Mouse (Mus musculus) heart, postnatal 4 days (tissue): ENCODE results near the gene Fars2. TPM values are rescaled to one million over a fixed set of nuclear protein-coding genes. Genes with fewer than 3 reads are reported as not detected.
"Not testable (repeated sequence)": the region's sequence is repeated elsewhere in the genome, so short reads cannot be mapped to it uniquely, and the experiment has no call there.

Experiments used
- DNase-seq: peaks from one replicate; pipeline ENCODE4 v3.0.0; 2021
- total RNA-seq, 2 experiments: library from RNA; stranded (reverse); gene quantifications; 2 replicates each; pipeline ENCODE4 v1.2.3; 2021

The Fars2 gene
- total RNA-seq, 2 experiments from 2014 or later, result 68.5 to 71.0 TPM

DNA sequence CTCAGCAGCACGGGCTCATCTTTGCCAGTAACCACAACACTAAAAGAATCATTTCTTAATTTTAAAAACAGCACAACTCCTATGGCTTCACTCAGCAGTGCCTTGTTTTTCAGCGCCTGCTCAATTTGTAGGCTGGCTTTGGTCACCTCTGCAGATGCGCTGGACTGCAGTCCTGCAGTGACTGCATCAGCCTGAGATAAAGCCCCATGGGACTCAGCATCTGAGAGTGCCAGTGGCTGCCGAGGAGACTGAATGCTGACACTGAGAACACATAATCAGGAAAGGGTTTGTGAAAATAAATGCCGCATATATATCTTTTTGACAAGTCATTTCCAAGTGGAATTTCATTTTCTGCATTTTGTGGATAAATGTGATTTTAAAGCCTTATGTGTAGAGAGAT, 268.9 kb downstream of the Fars2 start:
- DNase-seq, result no peak

DNA sequence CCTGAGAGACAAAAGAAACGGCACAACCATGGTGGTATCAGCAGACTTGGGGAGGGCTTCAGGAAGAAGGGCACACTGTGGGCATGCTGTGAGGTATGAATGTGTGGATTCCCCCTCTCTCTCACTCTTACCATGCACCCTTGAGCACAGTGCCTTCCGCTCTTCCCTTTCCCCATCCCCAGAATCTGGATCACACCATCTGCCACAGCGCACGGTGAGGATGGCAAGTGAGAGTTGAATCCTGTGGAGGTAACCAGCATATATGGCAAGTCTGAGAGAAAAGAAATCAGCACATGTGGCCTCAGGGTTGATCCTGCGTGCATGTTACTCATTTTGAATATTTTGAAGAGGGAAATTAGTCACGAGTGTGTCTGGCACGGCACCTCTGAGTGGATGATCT, 274.7 kb downstream of the Fars2 start:
- no peak for DNase-seq

GRCm38 (mm10) chr13:36392666-36393065, 275.5 kb downstream of the Fars2 start:
- DNase-seq, result no peak

DNA sequence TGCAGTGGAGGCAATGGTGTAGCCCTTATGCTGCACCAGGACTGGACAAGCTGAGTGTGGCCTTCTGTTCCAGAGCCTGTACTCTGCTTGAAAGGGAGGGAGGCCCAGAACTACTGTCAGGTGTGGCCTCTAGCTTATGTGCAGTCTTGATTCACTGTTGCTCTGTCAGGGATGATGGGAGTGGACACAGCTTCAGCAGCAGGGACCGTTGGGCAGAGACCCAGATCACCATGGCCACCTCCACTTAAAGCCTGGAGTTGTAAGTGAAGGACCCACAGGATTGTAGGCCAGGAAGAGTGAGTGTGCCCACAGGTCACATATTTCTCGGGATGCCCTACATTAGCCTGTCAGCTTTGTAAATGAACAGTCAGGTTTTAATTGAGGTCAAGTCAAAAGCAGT, 283.8 kb downstream of the Fars2 start:
- no peak for DNase-seq

DNA sequence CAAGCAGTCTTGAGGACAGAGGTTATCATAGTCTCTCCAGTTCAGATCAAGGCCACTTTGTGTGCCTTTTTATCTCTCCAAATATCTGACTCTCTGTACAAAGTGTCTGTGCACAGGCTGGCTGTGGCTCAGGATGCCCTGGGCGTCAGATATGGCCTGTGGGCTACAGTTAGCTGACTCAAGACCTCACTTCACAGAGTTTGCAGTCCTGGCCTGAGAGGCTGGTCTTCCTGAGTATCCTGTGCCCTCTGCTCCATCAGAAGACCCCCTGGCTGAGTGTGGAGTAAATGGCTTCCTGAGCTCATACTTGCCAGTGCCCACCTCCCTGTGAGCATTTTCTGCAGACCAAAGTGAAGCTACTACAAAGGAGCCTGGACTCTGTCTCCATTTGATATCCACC, 296.1 kb downstream of the Fars2 start:
- DNase-seq, result no peak

GRCm38 (mm10) chr13:36415176-36415575, 298.0 kb downstream of the Fars2 start:
- DNase-seq, result no peak

- no peak for DNase-seq
Measured at GRCm38 (mm10) chr13:36416546-36416945, 299.3 kb downstream of the Fars2 start.

DNA sequence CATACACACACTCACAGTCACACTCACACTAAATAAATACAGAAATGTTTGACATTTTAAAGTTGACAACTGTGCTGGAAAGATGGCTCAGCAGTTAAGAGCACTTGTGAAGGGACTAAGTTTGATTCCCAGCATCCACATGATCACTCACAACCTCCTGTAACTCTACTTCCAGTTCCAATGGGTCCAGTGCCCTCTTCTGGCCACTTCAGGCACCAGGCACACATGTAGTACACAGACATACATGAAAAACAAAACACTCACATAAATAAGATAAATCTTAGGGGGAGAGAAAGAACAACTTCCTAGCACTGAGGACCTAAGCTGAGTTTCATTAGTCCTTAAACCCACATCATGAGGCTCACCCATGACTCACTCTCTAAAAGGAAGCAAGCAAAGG, 302.1 kb downstream of the Fars2 start:
- no peak for DNase-seq

- DNase-seq, result no peak
Measured at GRCm38 (mm10) chr13:36422446-36422845, 305.2 kb downstream of the Fars2 start.

DNA sequence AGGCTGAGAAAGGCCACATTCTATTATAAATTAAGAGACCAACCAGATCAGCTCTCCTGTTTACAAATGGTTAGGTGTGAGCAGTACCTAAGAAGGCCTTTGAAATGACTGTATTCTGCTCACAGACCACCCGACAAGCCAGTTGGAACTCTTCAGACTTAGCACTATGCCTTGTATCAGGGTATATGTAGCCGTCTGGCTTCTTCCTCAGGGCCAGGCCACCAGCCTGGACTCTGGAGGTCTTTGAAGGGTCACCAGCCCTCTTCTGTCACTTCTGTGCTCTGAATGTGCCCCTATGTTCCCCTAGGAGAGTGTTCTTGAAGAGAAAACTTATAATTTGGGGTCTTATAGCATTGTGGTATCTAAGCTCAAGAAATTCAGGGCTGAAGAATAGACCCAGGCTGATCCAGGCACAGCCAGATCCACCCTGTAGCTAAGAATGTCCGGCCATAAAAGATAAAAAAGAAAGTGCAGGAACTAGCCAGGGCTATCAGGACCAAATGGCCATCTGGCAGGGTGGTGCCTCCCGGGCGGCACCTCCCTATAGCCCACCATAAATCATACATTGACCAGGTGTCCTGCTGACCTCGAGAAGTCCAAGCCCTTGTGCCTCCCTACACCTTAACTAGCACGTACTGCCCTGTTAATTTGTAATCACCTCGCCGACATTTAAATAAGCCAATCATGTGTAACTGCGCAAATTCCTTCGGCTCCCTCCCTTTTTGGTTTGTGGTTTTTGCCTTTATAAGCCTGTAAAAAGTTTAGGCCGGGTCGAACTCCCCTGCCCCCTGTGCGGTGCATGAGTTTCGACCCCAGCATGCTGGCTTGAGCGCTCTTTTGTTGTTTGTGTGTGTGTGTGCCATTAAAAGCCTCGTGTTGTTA, 308.9 kb downstream of the Fars2 start:
- not testable (repeated sequence) for DNase-seq

DNA sequence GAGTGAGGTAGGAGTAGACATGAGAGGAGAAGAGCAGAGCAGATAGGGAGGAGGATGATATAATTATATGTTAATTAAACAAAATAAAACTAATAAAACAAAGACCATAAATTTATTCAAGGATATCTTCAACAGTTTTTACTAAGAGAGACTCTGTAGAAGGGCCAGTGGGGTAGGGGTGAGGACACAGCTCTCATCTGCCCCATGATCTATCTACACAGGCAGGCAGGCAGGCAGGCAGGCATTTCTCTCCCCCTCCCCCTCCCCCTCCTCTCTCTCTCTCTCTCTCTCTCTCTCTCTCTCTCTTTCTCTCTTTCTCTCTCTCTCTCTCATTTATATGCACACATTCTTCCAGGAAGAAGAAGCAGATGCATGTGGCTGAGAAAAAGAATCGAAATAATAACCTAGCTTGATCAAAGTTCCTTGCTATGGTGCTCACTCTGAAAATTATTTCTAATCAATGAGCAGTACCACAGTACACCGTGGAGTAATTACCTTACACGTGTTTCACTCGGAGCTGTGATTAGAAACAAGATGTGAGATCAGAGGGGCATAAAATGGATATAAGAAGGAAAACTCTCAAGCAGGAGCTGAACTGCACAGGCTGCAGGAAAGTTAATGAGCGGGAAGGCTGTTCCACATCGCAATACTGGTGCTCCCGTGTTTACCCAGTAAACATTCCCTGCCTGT, 312.4 kb downstream of the Fars2 start:
- DNase-seq, result no peak

DNA sequence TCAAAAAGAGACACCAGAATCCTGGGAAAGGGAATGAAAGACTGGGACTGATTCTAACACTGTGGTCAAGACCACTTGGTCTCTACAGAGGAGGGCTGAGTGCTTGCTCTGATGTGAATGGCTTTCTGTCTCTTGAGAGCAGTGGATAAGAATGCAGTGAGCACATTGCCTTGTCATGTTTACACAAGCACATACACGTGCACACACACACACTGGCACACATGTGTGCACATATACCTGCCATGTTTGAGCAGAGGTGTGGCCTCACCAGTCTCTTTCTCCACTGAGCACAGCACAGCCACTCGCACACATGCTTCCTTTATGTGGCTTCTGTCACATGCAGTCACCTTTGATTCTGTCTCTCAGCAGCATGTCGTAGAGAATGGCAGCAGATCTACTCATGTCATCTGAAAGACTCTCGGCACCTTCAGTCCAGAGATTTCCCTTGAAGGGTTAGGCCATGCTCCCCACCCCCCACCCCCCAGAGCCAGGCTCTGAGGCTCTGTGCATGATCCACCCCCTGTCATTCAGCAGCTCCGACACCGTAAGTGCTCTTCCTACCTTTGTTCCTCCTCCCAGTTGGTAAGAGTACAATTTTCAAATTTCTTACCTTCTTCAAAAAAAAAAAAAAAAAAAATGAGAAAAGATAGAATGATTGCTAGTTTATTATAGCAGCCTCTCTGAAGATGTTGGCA, 313.4 kb downstream of the Fars2 start:
- DNase-seq, result no peak

DNA sequence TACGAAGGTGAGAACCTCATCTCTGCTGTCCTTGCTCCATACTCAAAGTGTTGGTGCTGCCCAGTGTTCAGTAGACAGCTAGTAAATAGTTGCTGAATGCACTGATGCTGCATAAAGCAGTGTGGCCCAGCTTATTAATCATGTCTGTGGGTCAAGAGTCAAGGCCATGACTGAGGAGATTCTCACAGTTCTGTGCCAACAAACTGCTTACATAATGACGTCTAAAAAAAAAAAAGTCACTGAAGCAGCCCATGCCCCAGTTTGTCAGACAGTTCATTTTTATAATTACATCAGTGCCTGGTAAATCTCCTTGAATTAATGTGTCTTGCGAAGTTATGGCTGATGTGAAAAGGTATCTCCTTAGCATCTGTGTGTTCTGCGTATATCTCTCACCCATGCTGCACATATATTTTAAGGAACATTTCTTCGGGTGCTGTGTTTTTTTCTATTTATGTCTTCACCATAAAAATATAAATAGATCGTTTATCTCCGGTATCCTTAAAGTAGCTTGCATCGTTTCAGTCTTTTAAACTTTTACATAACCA, 314.8 kb downstream of the Fars2 start:
- no peak for DNase-seq

GRCm38 (mm10) chr13:36444748-36445423, 327.7 kb downstream of the Fars2 start:
- DNase-seq, result no peak

GRCm38 (mm10) chr13:36447947-36448346, 330.7 kb downstream of the Fars2 start:
- DNase-seq, result no peak

DNA sequence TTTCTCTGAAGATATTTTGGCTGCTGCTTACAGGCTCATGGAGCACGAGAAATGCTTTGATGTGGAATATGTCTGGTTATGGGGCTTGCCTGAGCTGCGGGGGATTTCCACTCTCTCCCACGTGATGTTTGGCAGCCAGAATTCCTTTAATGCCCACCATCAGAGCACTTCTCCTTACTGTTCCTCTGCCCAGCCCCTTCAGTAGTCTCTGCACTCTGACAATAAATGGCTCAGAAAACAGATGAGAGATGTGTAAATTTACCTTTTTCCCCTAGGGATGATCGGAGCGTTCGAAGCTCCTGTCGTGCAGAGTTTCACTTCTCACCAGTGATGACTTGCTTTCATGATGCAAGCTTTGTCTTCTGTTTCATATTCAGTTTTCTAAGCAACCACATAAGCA, 331.4 kb downstream of the Fars2 start:
- DNase-seq, result no peak

DNA sequence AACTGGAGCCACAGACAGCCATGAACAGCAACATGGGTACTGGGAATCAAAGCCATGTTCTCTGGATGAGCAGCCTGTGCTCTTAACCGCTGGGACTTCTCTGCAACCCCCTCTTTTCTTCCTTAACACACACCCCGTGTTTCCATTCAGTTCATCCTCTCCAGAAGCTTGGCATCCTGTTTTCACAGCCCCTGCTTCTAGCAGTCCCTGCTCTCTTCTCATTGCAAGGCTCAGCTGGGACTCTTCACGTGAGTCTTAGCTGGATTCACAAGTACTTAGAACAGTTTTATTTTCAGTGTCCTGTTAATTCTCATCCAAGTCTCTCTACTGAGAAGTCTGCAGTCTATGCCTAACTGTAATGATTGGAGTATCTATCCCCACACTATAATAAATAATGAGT, 334.2 kb downstream of the Fars2 start:
- DNase-seq, result no peak

DNA sequence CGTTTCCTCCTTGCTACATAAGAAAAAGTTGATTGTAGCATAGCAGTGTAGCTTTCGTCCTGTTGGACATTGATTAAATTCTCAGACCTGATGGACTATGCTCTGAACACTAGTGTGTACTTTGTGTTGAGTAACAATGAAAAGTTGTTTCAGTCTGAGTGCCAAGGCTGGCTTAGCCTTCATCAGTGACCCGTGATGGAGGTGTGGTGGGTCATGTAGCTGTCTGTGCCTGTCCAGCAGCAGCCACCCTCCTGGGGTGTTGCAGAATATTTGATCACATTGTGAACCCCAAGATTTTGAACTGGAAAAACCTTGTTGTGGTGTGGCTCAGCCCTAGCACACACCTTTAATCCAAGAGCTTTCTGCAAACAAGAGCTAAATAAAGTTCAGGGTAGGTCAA, 343.3 kb downstream of the Fars2 start:
- no peak for DNase-seq

DNA sequence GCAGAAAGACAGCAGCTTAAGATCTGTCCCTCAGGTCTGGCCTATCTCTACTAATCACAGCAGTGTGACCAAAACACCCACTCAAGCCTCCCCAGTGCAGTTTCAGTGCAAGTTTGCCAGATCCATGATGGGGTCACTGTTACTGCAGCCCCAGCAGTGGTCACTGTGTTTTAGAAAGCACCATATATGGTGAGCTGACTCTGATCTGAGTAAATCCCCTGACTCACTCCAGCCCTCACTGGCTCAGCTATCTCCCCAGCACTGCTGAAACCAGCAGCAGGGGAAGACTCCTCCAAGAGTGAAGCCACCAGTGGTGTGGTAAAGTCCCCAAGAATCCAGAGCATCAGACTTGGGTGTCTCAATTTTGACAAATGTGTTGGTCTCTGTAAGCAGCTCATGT, 346.5 kb downstream of the Fars2 start:
- DNase-seq, result no peak

GRCm38 (mm10) chr13:36466076-36466475, 348.9 kb downstream of the Fars2 start:
- DNase-seq, result not testable (repeated sequence)

- DNase-seq, result no peak
Measured at GRCm38 (mm10) chr13:36466515-36466921, 349.3 kb downstream of the Fars2 start.

GRCm38 (mm10) chr13:36467849-36468248, 350.6 kb downstream of the Fars2 start:
- DNase-seq, result no peak
